Mouse (Mus musculus) spleen, adult 2 months (tissue): ENCODE data around the gene Cd164l2.

ENCODE experiments used
- CTCF ChIP-seq: fragments of 200-500 bp; IDR thresholded peaks from 2 replicates; pipeline ENCODE4 v1.5.1; 2011; ENCODE audit warnings: mild to moderate bottlenecking, inconsistent platforms; ENCODE audit not compliant: insufficient read depth, insufficient read length, insufficient replicate concordance; ENCODE audit errors: extremely low read depth
- POLR2A ChIP-seq: fragments of 200-500 bp; IDR thresholded peaks from 2 replicates; pipeline ENCODE4 v1.6.1; 2011; ENCODE audit warnings: low read depth, low read length, inconsistent platforms

DNA sequence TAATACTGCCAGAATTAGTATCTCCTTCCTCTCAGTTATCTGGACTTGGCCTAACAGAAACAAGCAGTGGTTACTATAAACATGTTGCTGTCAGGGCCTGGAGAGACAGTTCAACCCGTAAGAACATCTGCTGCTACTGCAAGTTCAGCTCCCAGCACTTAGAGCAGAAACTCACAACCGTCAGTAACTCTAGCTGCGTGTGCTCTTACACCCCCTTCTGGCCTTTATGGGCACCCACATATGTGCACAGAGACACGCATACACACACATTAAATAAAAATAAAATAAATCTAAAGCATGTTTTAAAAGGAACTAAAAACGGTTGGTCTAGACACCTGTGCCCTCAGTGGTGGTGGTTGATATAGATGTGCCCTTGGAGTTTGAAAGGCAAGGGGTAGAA is 25.1 kb upstream of the Cd164l2 start:
- no peak for TF ChIP-seq POLR2A
- TF ChIP-seq CTCF, result no peak
